Mouse (Mus musculus): ENCODE measurements around the gene Hivep2. TPM values are rescaled to one million over a fixed set of nuclear protein-coding genes. Genes with fewer than 3 reads are reported as not detected.

The Hivep2 gene
- polyA plus RNA-seq, 1 experiment from 2014 or later, result 3.8 TPM

GRCm38 (mm10) chr10:14050586-14050985, 84.7 kb downstream of the Hivep2 start:
- peaks cover 53% of the 10 kb centered on the region for H3K4me1 ChIP-seq
- H3K9me3 ChIP-seq, result no peaks in the 10 kb centered on the region
- no peak for ATAC-seq (ENCODE audit: extremely low read depth, insufficient number of reproducible peaks, low FRiP score, low TSS enrichment)
- no peaks in the 10 kb centered on the region for H3K36me3 ChIP-seq
- no peak overlapping the region for H3K9ac ChIP-seq
- 82% methylated on average over 8 of the region's 8 CpGs for WGBS
- no peak overlapping the region for H3K4me3 ChIP-seq
- no peaks in the 10 kb centered on the region for H3K27me3 ChIP-seq (replicated peaks)
- no peak overlapping the region for H3K4me2 ChIP-seq
- no peak overlapping the region for H3K27ac ChIP-seq (replicated peaks)

DNA sequence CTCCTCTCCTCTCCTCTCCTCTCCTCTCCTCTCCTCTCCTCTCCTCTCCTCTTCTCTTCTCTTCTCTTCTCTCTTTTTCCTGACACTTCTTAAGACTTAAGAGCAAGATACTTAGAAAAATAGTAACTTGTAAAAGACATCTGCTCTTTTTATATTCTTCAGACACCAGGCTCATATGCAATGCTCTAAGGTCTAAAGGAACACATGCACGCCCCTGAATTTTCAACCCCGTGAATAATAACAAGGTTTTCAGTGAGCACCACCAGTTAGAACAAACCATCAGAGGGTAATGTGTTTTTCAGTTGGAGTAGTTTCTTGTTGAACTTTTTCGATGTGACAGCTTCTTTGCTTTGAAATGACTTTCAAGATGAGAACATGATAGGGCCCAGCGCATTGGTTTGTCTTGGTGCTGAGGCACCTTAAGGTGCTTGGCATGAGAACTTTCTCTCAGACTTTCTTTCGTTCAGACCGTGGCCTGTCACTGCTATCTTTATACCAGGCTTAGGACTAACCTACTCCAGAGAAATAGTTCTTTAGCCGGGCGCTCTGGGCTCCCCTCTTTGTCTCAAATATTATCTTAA, 86.3 kb downstream of the Hivep2 start:
- WGBS, result 78% methylated on average over 8 of the region's 8 CpGs
- ATAC-seq (ENCODE audit: extremely low read depth, insufficient number of reproducible peaks, low FRiP score, low TSS enrichment), result no peak
- Histone ChIP-seq H3K27me3 (replicated peaks) (no peaks in the 10 kb centered on the region), H3K27ac (replicated peaks) (no peak overlapping the region), H3K4me3 (no peak overlapping the region), H3K9ac (no peak overlapping the region), H3K4me1 (peaks cover 53% of the 10 kb centered on the region), H3K36me3 (no peaks in the 10 kb centered on the region), H3K9me3 (no peaks in the 10 kb centered on the region), H3K4me2 (no peak overlapping the region)

DNA sequence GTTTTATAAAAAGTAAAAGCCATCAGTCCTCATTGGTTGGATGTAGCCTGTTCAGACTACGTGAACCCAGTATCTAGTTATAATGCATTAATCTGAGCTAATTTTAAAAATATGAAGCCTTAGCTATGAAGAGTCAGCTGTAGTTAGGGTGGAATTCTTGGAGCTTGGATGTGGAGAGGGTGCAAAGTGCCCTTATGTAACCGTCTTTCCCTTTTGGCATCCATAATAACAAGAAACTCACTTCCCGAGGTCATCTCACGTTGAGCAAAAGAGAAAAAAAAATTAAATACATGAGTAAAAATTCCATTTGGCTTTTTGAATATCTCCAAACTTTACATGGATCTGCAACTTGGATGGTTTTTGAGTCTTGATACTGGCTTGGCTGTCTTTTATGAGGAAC, 89.0 kb downstream of the Hivep2 start:
- H3K36me3 ChIP-seq, result no peaks in the 10 kb centered on the region
- H3K9me3 ChIP-seq, result no peaks in the 10 kb centered on the region
- H3K27ac ChIP-seq (replicated peaks), result peak overlapping the region; percentile 77
- no peaks in the 10 kb centered on the region for H3K27me3 ChIP-seq (replicated peaks)
- no peak overlapping the region for H3K9ac ChIP-seq
- peaks cover 46% of the 10 kb centered on the region for H3K4me1 ChIP-seq
- H3K4me3 ChIP-seq, result no peak overlapping the region
- 70% methylated on average over 4 of the region's 4 CpGs for WGBS
- no peak for ATAC-seq (ENCODE audit: extremely low read depth, insufficient number of reproducible peaks, low FRiP score, low TSS enrichment)
- no peak overlapping the region for H3K4me2 ChIP-seq

DNA sequence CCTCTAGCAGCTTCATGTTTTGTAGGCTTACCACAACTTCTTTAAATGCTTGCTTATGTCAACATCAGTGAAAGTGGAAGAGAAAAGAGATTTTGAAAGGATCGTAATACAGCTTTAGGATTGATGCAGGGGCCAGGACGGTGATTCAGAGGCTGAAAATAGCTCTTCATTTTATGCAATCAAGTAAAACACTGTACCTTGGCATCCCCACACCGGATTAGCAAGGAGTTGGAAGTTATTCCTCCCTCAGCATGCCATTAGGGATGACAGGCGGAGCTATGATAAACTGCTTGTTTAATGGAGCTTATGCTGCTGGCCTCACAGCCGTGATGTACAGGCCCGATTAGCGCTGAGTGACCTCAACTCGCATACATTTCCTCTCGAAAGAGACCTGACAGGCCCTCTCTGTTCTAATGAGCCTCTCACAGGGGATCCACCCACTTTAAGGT, 89.7 kb downstream of the Hivep2 start:
- H3K9ac ChIP-seq, result 0 out of 2 replicates have a peak overlapping the region, but pooled peaks have one; percentile 42
- ATAC-seq (ENCODE audit: extremely low read depth, insufficient number of reproducible peaks, low FRiP score, low TSS enrichment), result no peak
- H3K36me3 ChIP-seq, result no peaks in the 10 kb centered on the region
- no peaks in the 10 kb centered on the region for H3K9me3 ChIP-seq
- H3K4me1 ChIP-seq, result peaks cover 51% of the 10 kb centered on the region
- no peak overlapping the region for H3K4me3 ChIP-seq
- WGBS, result 23% methylated on average over 9 of the region's 9 CpGs
- H3K4me2 ChIP-seq, result peak overlapping the region; percentile 31
- H3K27me3 ChIP-seq (replicated peaks), result no peaks in the 10 kb centered on the region
- peak overlapping the region; percentile 77 for H3K27ac ChIP-seq (replicated peaks)

DNA sequence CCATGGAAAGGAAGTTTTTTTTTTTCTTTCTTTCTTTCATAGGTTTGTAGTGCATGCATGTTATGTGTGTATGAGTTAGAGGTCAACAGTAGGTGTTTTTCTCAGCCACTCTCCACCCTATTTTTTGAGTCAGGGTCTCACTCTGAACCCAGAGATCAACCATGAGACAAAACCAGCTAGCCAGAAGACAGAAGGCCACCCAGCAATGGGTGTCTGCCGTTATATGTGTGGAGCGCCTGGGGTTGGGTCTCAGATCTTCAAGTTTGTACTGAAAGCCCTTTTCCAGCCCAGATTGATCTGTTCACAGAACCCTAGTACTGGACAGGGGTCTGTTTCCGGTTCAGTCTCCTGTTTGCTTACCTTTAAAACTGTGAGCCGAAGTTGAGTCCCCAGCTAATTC, 90.2 kb downstream of the Hivep2 start:
- Histone ChIP-seq H3K9ac (0 out of 2 replicates have a peak overlapping the region, but pooled peaks have one; percentile 30), H3K27ac (replicated peaks) (peak overlapping the region; percentile 77), H3K36me3 (no peaks in the 10 kb centered on the region), H3K9me3 (no peaks in the 10 kb centered on the region), H3K4me1 (peaks cover 52% of the 10 kb centered on the region), H3K4me2 (peak overlapping the region; percentile 31), H3K4me3 (no peak overlapping the region), H3K27me3 (replicated peaks) (no peaks in the 10 kb centered on the region)
- ATAC-seq (ENCODE audit: extremely low read depth, insufficient number of reproducible peaks, low FRiP score, low TSS enrichment), result no peak
- 73% methylated on average over 4 of the region's 4 CpGs for WGBS

- 41% methylated on average over 8 of the region's 8 CpGs for WGBS
- Histone ChIP-seq H3K27ac (replicated peaks) (peak overlapping the region; percentile 77), H3K36me3 (no peaks in the 10 kb centered on the region), H3K4me1 (peaks cover 52% of the 10 kb centered on the region), H3K9me3 (no peaks in the 10 kb centered on the region), H3K4me2 (no peak overlapping the region), H3K4me3 (no peak overlapping the region), H3K27me3 (replicated peaks) (no peaks in the 10 kb centered on the region), H3K9ac (0 out of 2 replicates have a peak overlapping the region, but pooled peaks have one; percentile 30)
- ATAC-seq (ENCODE audit: extremely low read depth, insufficient number of reproducible peaks, low FRiP score, low TSS enrichment), result peak; percentile 56
Observed at GRCm38 (mm10) chr10:14056584-14057451, 90.9 kb downstream of the Hivep2 start.

GRCm38 (mm10) chr10:14057841-14058605, 92.1 kb downstream of the Hivep2 start:
- WGBS, result 84% methylated on average over 11 of the region's 11 CpGs
- H3K4me3 ChIP-seq, result no peak overlapping the region
- H3K36me3 ChIP-seq, result no peaks in the 10 kb centered on the region
- peaks cover 57% of the 10 kb centered on the region for H3K4me1 ChIP-seq
- H3K27me3 ChIP-seq (replicated peaks), result no peaks in the 10 kb centered on the region
- no peak overlapping the region for H3K4me2 ChIP-seq
- no peak overlapping the region for H3K27ac ChIP-seq (replicated peaks)
- H3K9ac ChIP-seq, result no peak overlapping the region
- no peak for ATAC-seq (ENCODE audit: extremely low read depth, insufficient number of reproducible peaks, low FRiP score, low TSS enrichment)
- H3K9me3 ChIP-seq, result no peaks in the 10 kb centered on the region

DNA sequence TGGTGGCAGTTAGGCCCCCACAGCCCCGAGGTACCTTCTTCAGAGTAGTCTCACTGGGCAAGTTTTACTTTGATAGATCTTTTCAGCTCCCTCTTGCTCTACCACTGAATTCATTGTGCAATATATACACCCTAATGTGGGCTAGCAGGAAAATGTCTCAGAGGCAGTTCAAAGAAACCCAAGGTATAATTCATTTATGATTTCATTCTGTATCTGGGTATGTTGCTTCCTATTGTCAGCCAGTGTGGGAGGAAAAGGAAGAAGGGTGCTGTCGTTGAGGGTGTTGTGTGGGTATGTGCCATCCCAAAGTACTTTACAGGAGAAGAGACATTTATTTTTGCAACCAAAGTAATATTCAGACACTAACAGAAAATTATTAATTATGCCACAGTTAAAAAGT, 92.9 kb downstream of the Hivep2 start:
- no peaks in the 10 kb centered on the region for H3K36me3 ChIP-seq
- no peak overlapping the region for H3K4me2 ChIP-seq
- H3K27me3 ChIP-seq (replicated peaks), result no peaks in the 10 kb centered on the region
- no peak for ATAC-seq (ENCODE audit: extremely low read depth, insufficient number of reproducible peaks, low FRiP score, low TSS enrichment)
- no peaks in the 10 kb centered on the region for H3K9me3 ChIP-seq
- 76% methylated on average over 2 of the region's 2 CpGs for WGBS
- H3K27ac ChIP-seq (replicated peaks), result no peak overlapping the region
- no peak overlapping the region for H3K4me3 ChIP-seq
- H3K4me1 ChIP-seq, result peaks cover 57% of the 10 kb centered on the region
- no peak overlapping the region for H3K9ac ChIP-seq

GRCm38 (mm10) chr10:14059581-14059980, 93.7 kb downstream of the Hivep2 start:
- Histone ChIP-seq H3K9me3 (no peaks in the 10 kb centered on the region), H3K4me1 (peaks cover 57% of the 10 kb centered on the region), H3K27ac (replicated peaks) (no peak overlapping the region), H3K4me3 (no peak overlapping the region), H3K36me3 (no peaks in the 10 kb centered on the region), H3K4me2 (no peak overlapping the region), H3K27me3 (replicated peaks) (no peaks in the 10 kb centered on the region), H3K9ac (no peak overlapping the region)
- ATAC-seq (ENCODE audit: extremely low read depth, insufficient number of reproducible peaks, low FRiP score, low TSS enrichment), result no peak
- 76% methylated on average over 2 of the region's 2 CpGs for WGBS

- Histone ChIP-seq H3K27ac (replicated peaks) (no peak overlapping the region), H3K9ac (no peak overlapping the region), H3K27me3 (replicated peaks) (no peaks in the 10 kb centered on the region), H3K4me2 (no peak overlapping the region), H3K9me3 (no peaks in the 10 kb centered on the region), H3K36me3 (no peaks in the 10 kb centered on the region), H3K4me1 (peaks cover 57% of the 10 kb centered on the region), H3K4me3 (no peak overlapping the region)
- ATAC-seq (ENCODE audit: extremely low read depth, insufficient number of reproducible peaks, low FRiP score, low TSS enrichment), result no peak
- WGBS, result 69% methylated on average over 2 of the region's 2 CpGs
Observed at GRCm38 (mm10) chr10:14060302-14060701, 94.4 kb downstream of the Hivep2 start.

GRCm38 (mm10) chr10:14063226-14063625, 97.4 kb downstream of the Hivep2 start:
- no peak overlapping the region for H3K27ac ChIP-seq (replicated peaks)
- no peak overlapping the region for H3K9ac ChIP-seq
- no peak overlapping the region for H3K4me2 ChIP-seq
- no peaks in the 10 kb centered on the region for H3K9me3 ChIP-seq
- ATAC-seq (ENCODE audit: extremely low read depth, insufficient number of reproducible peaks, low FRiP score, low TSS enrichment), result no peak
- H3K4me1 ChIP-seq, result peaks cover 37% of the 10 kb centered on the region
- 80% methylated on average over 4 of the region's 4 CpGs for WGBS
- no peaks in the 10 kb centered on the region for H3K27me3 ChIP-seq (replicated peaks)
- no peak overlapping the region for H3K4me3 ChIP-seq
- peaks cover 3% of the 10 kb centered on the region; the same call in 1 of the 2 replicates for H3K36me3 ChIP-seq

Data from heart, embryonic 13.5 days (tissue).